Mouse (Mus musculus) layer of hippocampus, postnatal 14 days (tissue): Measurements from ENCODE around the gene Egfl6. TPM values are rescaled to one million over a fixed set of nuclear protein-coding genes. Genes with fewer than 3 reads are reported as not detected.
"Not testable (repeated sequence)": the region's sequence is repeated elsewhere in the genome, so short reads cannot be mapped to it uniquely, and the experiment has no call there.

Experiments used
- DNase-seq, 2 experiments: peaks; one replicate each; pipeline ENCODE4 v3.0.0; 2021 to 2022; ENCODE audit warnings: low spot score in 2 of 2, mixed read lengths in 1 of 2
- total RNA-seq, 2 experiments: library from RNA; stranded (reverse); gene quantifications; 2 replicates each; pipeline ENCODE4 v1.2.3; 2021

The Egfl6 gene
- total RNA-seq, 2 experiments from 2014 or later = 4.5 to 5.1 TPM

GRCm38 (mm10) chrX:166520782-166521181 lies 64.7 kb downstream of the Egfl6 start:
- no peak for DNase-seq

- no peak for DNase-seq
These were observed 67.2 kb downstream of the Egfl6 start, which contains the start of gene Tceanc for GRCm38 (mm10) chrX:166518345-166518744. TSS of gene Tceanc (minus strand) at chrX:166518567.

GRCm38 (mm10) chrX:166516631-166517030 lies 68.9 kb downstream of the Egfl6 start:
- DNase-seq = no peak

GRCm38 (mm10) chrX:166515923-166516322 lies 69.6 kb downstream of the Egfl6 start:
- DNase-seq = no peak

- not testable (repeated sequence) for DNase-seq
These were observed 71.5 kb downstream of the Egfl6 start for GRCm38 (mm10) chrX:166514035-166514434.

GRCm38 (mm10) chrX:166512071-166512470 lies 73.4 kb downstream of the Egfl6 start:
- DNase-seq = peak in 1 of 2 experiments; percentile 9

- DNase-seq = no peak
These were observed 74.4 kb downstream of the Egfl6 start for GRCm38 (mm10) chrX:166511107-166511506.

GRCm38 (mm10) chrX:166509761-166510738 lies 75.5 kb downstream of the Egfl6 start:
- peak; percentile 79 to 92 for DNase-seq

GRCm38 (mm10) chrX:166504421-166504820 lies 81.1 kb downstream of the Egfl6 start:
- no peak for DNase-seq

GRCm38 (mm10) chrX:166499496-166500190 lies 85.9 kb downstream of the Egfl6 start:
- no peak for DNase-seq

GRCm38 (mm10) chrX:166497771-166498170 lies 87.7 kb downstream of the Egfl6 start:
- peak in 1 of 2 experiments; percentile 41 for DNase-seq

- no peak for DNase-seq
These were observed 90.5 kb downstream of the Egfl6 start for GRCm38 (mm10) chrX:166495052-166495451.

- peak; percentile 85 to 89 for DNase-seq
These were observed 106.0 kb downstream of the Egfl6 start, which contains the start of gene Rab9 for GRCm38 (mm10) chrX:166479365-166479983. TSS of gene Rab9 (minus strand) at chrX:166479867.

- no peak for DNase-seq
These were observed 106.7 kb downstream of the Egfl6 start for GRCm38 (mm10) chrX:166478631-166479364.

GRCm38 (mm10) chrX:166477393-166477792 lies 108.1 kb downstream of the Egfl6 start:
- DNase-seq = no peak

Other genes starting within 250 kb of the Egfl6 start
- gene Trappc2, start 145.1 kb downstream of the Egfl6 start, total RNA-seq = 10 to 100 TPM; 49.3 to 56.3 TPM
- gene Ofd1, start 145.0 kb downstream of the Egfl6 start, total RNA-seq = 1 to 10 TPM; 5.3 to 5.7 TPM
- gene Rab9, start 105.9 kb downstream of the Egfl6 start, total RNA-seq = 10 to 100 TPM; 33.5 to 35.2 TPM
- gene Tceanc, start 67.2 kb downstream of the Egfl6 start, total RNA-seq = 1 to 10 TPM; 2.0 to 2.1 TPM